8 mouse cellular contexts compared by ENCODE assay signal in genomic region chr2:168472899-168473298, GRCm38 (mm10).
DNase-seq lines count a peak whose midpoint lies in the region; ATAC-seq and TF ChIP-seq lines count a peak whose summit lies in the region.

No protein-coding gene starts in this region.

- no peak overlapping the region for H3ac ChIP-seq in C2C12 (ENCODE audit: control insufficient read depth, insufficient read length, low read depth)

- no peaks in the 10 kb centered on the region for H3K79me2 ChIP-seq in C2C12 (ENCODE audit: control insufficient read depth, insufficient read depth)

- peak; percentile 85 for DNase-seq in embryonic facial prominence, embryonic 14.5 days (ENCODE audit: low spot score)

- 2% methylated on average over 16 of the region's 16 CpGs for WGBS in bone marrow, adult 2 months
- whole genome bisulfite sequencing in embryonic facial prominence, embryonic 14.5 days: 9% methylated on average over 12 of the region's 16 CpGs
- WGBS in heart, embryonic 13.5 days: 11% methylated on average over 16 of the region's 16 CpGs
- WGBS in kidney, embryonic 16.5 days: 7% methylated on average over 16 of the region's 16 CpGs
- 9% methylated on average over 16 of the region's 16 CpGs for WGBS in liver, embryonic 12.5 days (ENCODE audit: insufficient replicate concordance)
- 8% methylated on average over 16 of the region's 16 CpGs for WGBS in stomach, embryonic 15.5 days

- no peak for TF ChIP-seq POLR2A in bone marrow, adult 2 months (IDR thresholded peaks at IDR 0.05; ENCODE audit: borderline replicate concordance, control insufficient read depth, low read depth, low read length)

- no peaks in the 10 kb centered on the region for H3K79me3 ChIP-seq in C2C12 (ENCODE audit: low read depth)

- peak overlapping the region; percentile 37; the same call in 1 of the 2 replicates for H3K9ac ChIP-seq in embryonic facial prominence, embryonic 14.5 days (ENCODE audit: low read depth, low read length)
- peak overlapping the region; percentile 71 for H3K9ac ChIP-seq in heart, embryonic 13.5 days
- H3K9ac ChIP-seq in kidney, embryonic 16.5 days (replicated peaks; ENCODE audit: low read length): peak overlapping the region; percentile 64
- peak overlapping the region; percentile 41; the same call in 1 of the 2 replicates for H3K9ac ChIP-seq in liver, embryonic 12.5 days
- H3K9ac ChIP-seq in stomach, embryonic 15.5 days: no peak overlapping the region

- peak; percentile 66 for ATAC-seq in embryonic facial prominence, embryonic 14.5 days (ENCODE audit: low read depth)
- no peak for ATAC-seq in heart, embryonic 13.5 days (ENCODE audit: extremely low read depth, insufficient number of reproducible peaks, low FRiP score, low TSS enrichment)
- ATAC-seq in kidney, embryonic 16.5 days (ENCODE audit: low FRiP score, low TSS enrichment): no peak; the same call in 1 of the 2 replicates
- no peak for ATAC-seq in liver, embryonic 12.5 days
- peak; percentile 76 for ATAC-seq in monocyte, adult 5-6 weeks (replicated peaks; ENCODE audit: insufficient number of reproducible peaks, low FRiP score, low TSS enrichment, poor library complexity, severe bottlenecking)
- ATAC-seq in stomach, embryonic 15.5 days (ENCODE audit: insufficient read depth, low FRiP score, low read depth): peak; percentile 29; the same call in 1 of the 2 replicates

- TF ChIP-seq CTCF in C2C12 (IDR thresholded peaks at IDR 0.05; ENCODE audit: control insufficient read depth, insufficient read depth, insufficient read length): peak; percentile 87
- peak; percentile 77 for TF ChIP-seq CTCF in bone marrow, adult 2 months (IDR thresholded peaks at IDR 0.05; ENCODE audit: control insufficient read depth, insufficient read depth, low read length)

- H3K27me3 ChIP-seq in C2C12 (ENCODE audit: control insufficient read depth, insufficient read depth, insufficient read length): no peaks in the 10 kb centered on the region
- H3K27me3 ChIP-seq in embryonic facial prominence, embryonic 14.5 days (replicated peaks; ENCODE audit: control insufficient read depth, insufficient read depth, low read length): no peaks in the 10 kb centered on the region
- H3K27me3 ChIP-seq in heart, embryonic 13.5 days (replicated peaks): peaks cover 87% of the 10 kb centered on the region
- H3K27me3 ChIP-seq in kidney, embryonic 16.5 days (ENCODE audit: insufficient read depth, low read length): peaks cover 4% of the 10 kb centered on the region; the same call in 1 of the 2 replicates
- peaks cover 52% of the 10 kb centered on the region for H3K27me3 ChIP-seq in liver, embryonic 12.5 days (replicated peaks)
- H3K27me3 ChIP-seq in stomach, embryonic 15.5 days (replicated peaks): no peaks in the 10 kb centered on the region

- no peaks in the 10 kb centered on the region for H3K36me3 ChIP-seq in C2C12 (ENCODE audit: control insufficient read depth, insufficient read depth)
- H3K36me3 ChIP-seq in embryonic facial prominence, embryonic 14.5 days (ENCODE audit: control insufficient read depth, insufficient read depth, low read length): no peaks in the 10 kb centered on the region
- peaks cover 6% of the 10 kb centered on the region for H3K36me3 ChIP-seq in heart, embryonic 13.5 days
- H3K36me3 ChIP-seq in kidney, embryonic 16.5 days (ENCODE audit: insufficient read depth, low read length): no peaks in the 10 kb centered on the region
- H3K36me3 ChIP-seq in liver, embryonic 12.5 days: no peaks in the 10 kb centered on the region
- no peaks in the 10 kb centered on the region for H3K36me3 ChIP-seq in stomach, embryonic 15.5 days

- H3K4me2 ChIP-seq in embryonic facial prominence, embryonic 14.5 days (ENCODE audit: low read depth, low read length): peak overlapping the region; percentile 53
- H3K4me2 ChIP-seq in heart, embryonic 13.5 days: peak overlapping the region; percentile 68
- peak overlapping the region; percentile 55 for H3K4me2 ChIP-seq in kidney, embryonic 16.5 days (replicated peaks; ENCODE audit: low read depth, low read length)
- peak overlapping the region; percentile 64 for H3K4me2 ChIP-seq in liver, embryonic 12.5 days
- H3K4me2 ChIP-seq in stomach, embryonic 15.5 days: peak overlapping the region; percentile 57

- H3K4me1 ChIP-seq in bone marrow, adult 2 months (ENCODE audit: control insufficient read depth, insufficient read depth, low read length): no peaks in the 10 kb centered on the region; the same call in 1 of the 2 replicates
- H3K4me1 ChIP-seq in embryonic facial prominence, embryonic 14.5 days (ENCODE audit: control insufficient read depth, insufficient read depth, low read length): peaks cover 12% of the 10 kb centered on the region
- H3K4me1 ChIP-seq in heart, embryonic 13.5 days: peaks cover 4% of the 10 kb centered on the region
- peaks cover 6% of the 10 kb centered on the region; the same call in 1 of the 2 replicates for H3K4me1 ChIP-seq in kidney, embryonic 16.5 days (ENCODE audit: insufficient read depth, low read length)
- no peaks in the 10 kb centered on the region for H3K4me1 ChIP-seq in liver, embryonic 12.5 days
- H3K4me1 ChIP-seq in stomach, embryonic 15.5 days: 0 out of 2 replicates have a peak, but pooled peaks cover 3% of the 10 kb centered on the region

- H3K9me3 ChIP-seq in embryonic facial prominence, embryonic 14.5 days (ENCODE audit: control insufficient read depth, low read length): no peaks in the 10 kb centered on the region
- H3K9me3 ChIP-seq in heart, embryonic 13.5 days: no peaks in the 10 kb centered on the region
- H3K9me3 ChIP-seq in kidney, embryonic 16.5 days (ENCODE audit: low read length): no peaks in the 10 kb centered on the region
- no peaks in the 10 kb centered on the region for H3K9me3 ChIP-seq in liver, embryonic 12.5 days (replicated peaks)
- H3K9me3 ChIP-seq in stomach, embryonic 15.5 days: no peaks in the 10 kb centered on the region

- H3K4me3 ChIP-seq in C2C12 (ENCODE audit: insufficient read depth, poor library complexity, severe bottlenecking): no peak overlapping the region
- peak overlapping the region; percentile 65 for H3K4me3 ChIP-seq in bone marrow, adult 2 months (replicated peaks; ENCODE audit: control insufficient read depth, low read depth, low read length)
- peak overlapping the region; percentile 23 for H3K4me3 ChIP-seq in embryonic facial prominence, embryonic 14.5 days (ENCODE audit: low read depth, low read length)
- peak overlapping the region; percentile 46 for H3K4me3 ChIP-seq in heart, embryonic 13.5 days
- peak overlapping the region; percentile 38 for H3K4me3 ChIP-seq in kidney, embryonic 16.5 days (ENCODE audit: low read length)
- peak overlapping the region; percentile 49 for H3K4me3 ChIP-seq in liver, embryonic 12.5 days
- H3K4me3 ChIP-seq in stomach, embryonic 15.5 days (replicated peaks): peak overlapping the region; percentile 36

- peak overlapping the region; percentile 55; the same call in 1 of the 2 replicates for H3K27ac ChIP-seq in bone marrow, adult 2 months (ENCODE audit: control insufficient read depth, insufficient read depth, low read depth, low read length, poor library complexity)
- H3K27ac ChIP-seq in embryonic facial prominence, embryonic 14.5 days (replicated peaks; ENCODE audit: low read depth, low read length): no peak overlapping the region
- H3K27ac ChIP-seq in heart, embryonic 13.5 days (replicated peaks): no peak overlapping the region
- no peak overlapping the region for H3K27ac ChIP-seq in kidney, embryonic 16.5 days (ENCODE audit: low read length)
- H3K27ac ChIP-seq in liver, embryonic 12.5 days: no peak overlapping the region
- H3K27ac ChIP-seq in stomach, embryonic 15.5 days: no peak overlapping the region

TF ChIP-seq in C2C12, 6 proteins besides CTCF, POLR2A, EP300 and RAD21:
- TF ChIP-seq MYOD1 (IDR thresholded peaks at IDR 0.05; ENCODE audit: control insufficient read depth, insufficient read length, low read depth) (no peak), MAX (IDR thresholded peaks at IDR 0.05) (no peak), FOSL1 (IDR thresholded peaks at IDR 0.05; ENCODE audit: insufficient read depth, low read length, poor library complexity, severe bottlenecking) (no peak), MYOG (IDR thresholded peaks at IDR 0.05; ENCODE audit: control insufficient read depth, extremely low read depth, insufficient read length) (no peak), USF1 (IDR thresholded peaks at IDR 0.05; ENCODE audit: low read depth) (no peak), CEBPB (IDR thresholded peaks at IDR 0.05; ENCODE audit: low read depth) (no peak)
TF ChIP-seq in C2C12: peak in this region for 0.

Comparison
In these comparisons a context has a peak if more than half of its experiments do, and no peak if none do; other contexts are left out.
1. ATAC-seq: peak in embryonic facial prominence, embryonic 14.5 days (single experiment), monocyte, adult 5-6 weeks (single experiment) and stomach, embryonic 15.5 days (single experiment); none in heart, embryonic 13.5 days (single experiment), kidney, embryonic 16.5 days (single experiment) and liver, embryonic 12.5 days (single experiment).
2. Peak in every context shown above with its lines, with median percentiles within 50 percentile points of each other: H3K4me2 ChIP-seq.